Mouse (Mus musculus) midbrain, embryonic 14.5 days (tissue): ENCODE measurements around the gene Glyctk. TPM values are rescaled to one million over a fixed set of nuclear protein-coding genes. Genes with fewer than 3 reads are reported as not detected.
A peak's percentile ranks its signal among the peaks of the same experiment; 100 is the strongest.

Experiments used
- ATAC-seq: fragments of 200-750 bp; cut with Nextera tagmentation; 2 replicates; pipeline ENCODE4 v1.8.0; 2017; ENCODE audit warnings: moderate number of reproducible peaks, moderate library complexity; ENCODE audit not compliant: low FRiP score, low TSS enrichment
- DNase-seq: peaks from one replicate; pipeline ENCODE4 v3.0.0-alpha.2; 2015
- H3K27ac ChIP-seq: fragments of 300-500 bp; sonication (generic); replicated peaks from 2 replicates; pipeline ENCODE4 v1.5.1; 2014; ENCODE audit warnings: mild to moderate bottlenecking, low read depth, low read length, moderate library complexity
- H3K27me3 ChIP-seq: fragments of 300-500 bp; sonication (generic); 2 replicates; pipeline ENCODE4 v1.6.1; 2014; ENCODE audit warnings: low read length, control low read depth, mixed read lengths; ENCODE audit not compliant: control insufficient read depth, insufficient read depth
- H3K36me3 ChIP-seq: fragments of 300-500 bp; sonication (generic); 2 replicates; pipeline ENCODE4 v1.6.1; 2014; ENCODE audit warnings: low read length, control low read depth; ENCODE audit not compliant: control insufficient read depth, insufficient read depth
- H3K4me1 ChIP-seq: fragments of 300-500 bp; sonication (generic); 2 replicates; pipeline ENCODE4 v1.6.1; 2014; ENCODE audit warnings: mild to moderate bottlenecking, antibody characterized with exemption, low read length, control low read depth; ENCODE audit not compliant: control insufficient read depth, insufficient read depth
- H3K4me2 ChIP-seq: fragments of 300-500 bp; sonication (generic); 2 replicates; pipeline ENCODE4 v1.6.1; 2014; ENCODE audit warnings: mild to moderate bottlenecking, low read length, moderate library complexity
- H3K4me3 ChIP-seq: fragments of 300-500 bp; sonication (generic); replicated peaks from 2 replicates; pipeline ENCODE4 v1.5.1; 2014; ENCODE audit warnings: low read depth, low read length
- H3K9ac ChIP-seq: fragments of 300-500 bp; sonication (generic); replicated peaks from 2 replicates; pipeline ENCODE4 v1.6.1; 2014; ENCODE audit warnings: mild to moderate bottlenecking, low read length, moderate library complexity
- H3K9me3 ChIP-seq: fragments of 300-500 bp; sonication (generic); 2 replicates; pipeline ENCODE4 v1.6.1; 2016; ENCODE audit warnings: low read length, control low read depth, mixed read lengths; ENCODE audit not compliant: control insufficient read depth
- WGBS: fragments of 180-500 bp; shearing (Covaris S2); extraction: QIAGEN DNeasy Blood & Tissue Kit; methylation state at CpG from one replicate; pipeline ENCODE4 v1.1.7; 2014; 5-methylcytosine and 5-hydroxymethylcytosine counted together
- polyA plus RNA-seq: library from polyadenylated mRNA; unstranded; fragments of >200 nt; fragmentation: Nextera tagmentation; extraction: Ambion mirVana; gene quantifications from 2 replicates; pipeline ENCODE4 v1.2.1, GENCODE M21; 2014

Glyctk gene
- polyA plus RNA-seq, 1 experiment from 2014 or later = 6.8 TPM

GRCm38 (mm10) chr9:106159784-106160301 is 1.9 kb upstream of the Glyctk start:
- peak overlapping the region; percentile 55 for H3K4me2 ChIP-seq
- WGBS = 1% methylated on average over 24 of the region's 24 CpGs
- no peaks in the 10 kb centered on the region for H3K27me3 ChIP-seq
- peak; percentile 96 for DNase-seq
- H3K9me3 ChIP-seq = no peaks in the 10 kb centered on the region
- H3K9ac ChIP-seq = peak overlapping the region; percentile 55
- peak overlapping the region; percentile 99 for H3K27ac ChIP-seq
- H3K4me1 ChIP-seq = peaks cover 12% of the 10 kb centered on the region; the same call in 1 of the 2 replicates
- H3K36me3 ChIP-seq = peaks cover 3% of the 10 kb centered on the region; the same call in 1 of the 2 replicates
- ATAC-seq = peak; percentile 75
- peak overlapping the region; percentile 47 for H3K4me3 ChIP-seq

- Histone ChIP-seq H3K4me1 (peaks cover 12% of the 10 kb centered on the region; the same call in 1 of the 2 replicates), H3K27ac (no peak overlapping the region), H3K27me3 (no peaks in the 10 kb centered on the region), H3K9ac (no peak overlapping the region), H3K9me3 (no peaks in the 10 kb centered on the region), H3K4me3 (no peak overlapping the region), H3K36me3 (peaks cover 9% of the 10 kb centered on the region), H3K4me2 (peak overlapping the region; percentile 55)
- no peak for ATAC-seq
- 81% methylated on average over 9 of the region's 9 CpGs for WGBS
- DNase-seq = peak; percentile 26
These were observed 1.3 kb upstream of the Glyctk start for GRCm38 (mm10) chr9:106159237-106159636.

GRCm38 (mm10) chr9:106157623-106157925 is 364 bp downstream of the Glyctk start:
- H3K4me1 ChIP-seq = peaks cover 12% of the 10 kb centered on the region; the same call in 1 of the 2 replicates
- H3K9ac ChIP-seq = no peak overlapping the region
- H3K36me3 ChIP-seq = peaks cover 25% of the 10 kb centered on the region
- H3K9me3 ChIP-seq = no peaks in the 10 kb centered on the region
- no peaks in the 10 kb centered on the region for H3K27me3 ChIP-seq
- DNase-seq (no peak), ATAC-seq (no peak)
- H3K27ac ChIP-seq = no peak overlapping the region
- no peak overlapping the region for H3K4me2 ChIP-seq
- no peak overlapping the region for H3K4me3 ChIP-seq
- WGBS = 83% methylated on average over 10 of the region's 10 CpGs

GRCm38 (mm10) chr9:106156921-106157622 is 866 bp downstream of the Glyctk start:
- ATAC-seq = 0 out of 2 replicates have a peak, but pooled peaks have one; percentile 21
- no peak overlapping the region for H3K27ac ChIP-seq
- peaks cover 12% of the 10 kb centered on the region; the same call in 1 of the 2 replicates for H3K4me1 ChIP-seq

GRCm38 (mm10) chr9:106156419-106156818 is 1.5 kb downstream of the Glyctk start:
- DNase-seq (peak; percentile 92), ATAC-seq (peak; percentile 53)
- H3K9me3 ChIP-seq = no peaks in the 10 kb centered on the region
- 40% methylated on average over 5 of the region's 5 CpGs for WGBS
- no peak overlapping the region for H3K4me2 ChIP-seq
- peaks cover 13% of the 10 kb centered on the region; the same call in 1 of the 2 replicates for H3K4me1 ChIP-seq
- peak overlapping the region; percentile 68 for H3K27ac ChIP-seq
- no peak overlapping the region for H3K9ac ChIP-seq
- no peak overlapping the region for H3K4me3 ChIP-seq
- peaks cover 35% of the 10 kb centered on the region for H3K36me3 ChIP-seq
- H3K27me3 ChIP-seq = no peaks in the 10 kb centered on the region

More at GRCm38 (mm10) chr9:106156921-106157622, 866 bp downstream of the Glyctk start:
- Histone ChIP-seq H3K9me3 (no peaks in the 10 kb centered on the region), H3K36me3 (peaks cover 30% of the 10 kb centered on the region), H3K27me3 (no peaks in the 10 kb centered on the region), H3K4me2 (no peak overlapping the region), H3K4me3 (no peak overlapping the region), H3K9ac (peak overlapping the region; percentile 10; the same call in 1 of the 2 replicates)
- DNase-seq = peak; percentile 37
- 74% methylated on average over 21 of the region's 21 CpGs for WGBS

- H3K9ac ChIP-seq = no peak overlapping the region
- ATAC-seq (no peak), DNase-seq (no peak)
- no peak overlapping the region for H3K4me2 ChIP-seq
- peaks cover 49% of the 10 kb centered on the region for H3K36me3 ChIP-seq
- WGBS = 90% methylated on average over 9 of the region's 9 CpGs
- no peaks in the 10 kb centered on the region for H3K27me3 ChIP-seq
- no peaks in the 10 kb centered on the region for H3K9me3 ChIP-seq
- H3K27ac ChIP-seq = peak overlapping the region; percentile 68; the same call in 1 of the 2 replicates
- H3K4me3 ChIP-seq = no peak overlapping the region
- H3K4me1 ChIP-seq = peaks cover 23% of the 10 kb centered on the region
These were observed 3.8 kb downstream of the Glyctk start for GRCm38 (mm10) chr9:106154106-106154505.

GRCm38 (mm10) chr9:106149399-106149754 is 8.6 kb downstream of the Glyctk start:
- H3K9ac ChIP-seq = peak overlapping the region; percentile 98
- H3K27ac ChIP-seq = peak overlapping the region; percentile 98
- peak overlapping the region; percentile 91 for H3K4me2 ChIP-seq
- peaks cover 28% of the 10 kb centered on the region for H3K4me1 ChIP-seq
- H3K36me3 ChIP-seq = peaks cover 41% of the 10 kb centered on the region
- DNase-seq (peak; percentile 54), ATAC-seq (no peak)
- H3K4me3 ChIP-seq = peak overlapping the region; percentile 86
- WGBS = 5% methylated on average over 10 of the region's 10 CpGs
- no peaks in the 10 kb centered on the region for H3K27me3 ChIP-seq
- H3K9me3 ChIP-seq = no peaks in the 10 kb centered on the region

GRCm38 (mm10) chr9:106148541-106149398 is 9.2 kb downstream of the Glyctk start:
- peak; percentile 83 for DNase-seq
- under 1% methylated on average over 36 of the region's 36 CpGs for WGBS
- H3K27me3 ChIP-seq = no peaks in the 10 kb centered on the region
- peak overlapping the region; percentile 98 for H3K9ac ChIP-seq
- peaks cover 28% of the 10 kb centered on the region for H3K4me1 ChIP-seq
- peak; percentile 76 for ATAC-seq
- H3K4me2 ChIP-seq = peak overlapping the region; percentile 91
- H3K4me3 ChIP-seq = peak overlapping the region; percentile 86
- H3K36me3 ChIP-seq = peaks cover 35% of the 10 kb centered on the region
- peak overlapping the region; percentile 98 for H3K27ac ChIP-seq
- no peaks in the 10 kb centered on the region for H3K9me3 ChIP-seq
